Mouse (Mus musculus) brain, embryonic 14.5 days (tissue): Measurements from ENCODE around the gene Tnk1.

Experiments used
- CTCF ChIP-seq: fragments of 200-500 bp; IDR thresholded peaks from 2 replicates; pipeline ENCODE4 v1.5.1; 2012; ENCODE audit warnings: inconsistent platforms, mild to moderate bottlenecking, moderate library complexity, borderline replicate concordance; ENCODE audit not compliant: insufficient read depth, insufficient read length; ENCODE audit errors: extremely low read depth
- POLR2A ChIP-seq: fragments of 200-500 bp; IDR thresholded peaks from 2 replicates; pipeline ENCODE4 v1.6.1; 2012; ENCODE audit warnings: mild to moderate bottlenecking, inconsistent platforms, borderline replicate concordance; ENCODE audit not compliant: poor library complexity, insufficient read depth, insufficient read length, severe bottlenecking; ENCODE audit errors: extremely low read depth

- TF ChIP-seq POLR2A, result no peak
- no peak for TF ChIP-seq CTCF
Measured at GRCm38 (mm10) chr11:69878399-69878798, 19.9 kb upstream of the Tnk1 start.
